In the genomic region with DNA sequence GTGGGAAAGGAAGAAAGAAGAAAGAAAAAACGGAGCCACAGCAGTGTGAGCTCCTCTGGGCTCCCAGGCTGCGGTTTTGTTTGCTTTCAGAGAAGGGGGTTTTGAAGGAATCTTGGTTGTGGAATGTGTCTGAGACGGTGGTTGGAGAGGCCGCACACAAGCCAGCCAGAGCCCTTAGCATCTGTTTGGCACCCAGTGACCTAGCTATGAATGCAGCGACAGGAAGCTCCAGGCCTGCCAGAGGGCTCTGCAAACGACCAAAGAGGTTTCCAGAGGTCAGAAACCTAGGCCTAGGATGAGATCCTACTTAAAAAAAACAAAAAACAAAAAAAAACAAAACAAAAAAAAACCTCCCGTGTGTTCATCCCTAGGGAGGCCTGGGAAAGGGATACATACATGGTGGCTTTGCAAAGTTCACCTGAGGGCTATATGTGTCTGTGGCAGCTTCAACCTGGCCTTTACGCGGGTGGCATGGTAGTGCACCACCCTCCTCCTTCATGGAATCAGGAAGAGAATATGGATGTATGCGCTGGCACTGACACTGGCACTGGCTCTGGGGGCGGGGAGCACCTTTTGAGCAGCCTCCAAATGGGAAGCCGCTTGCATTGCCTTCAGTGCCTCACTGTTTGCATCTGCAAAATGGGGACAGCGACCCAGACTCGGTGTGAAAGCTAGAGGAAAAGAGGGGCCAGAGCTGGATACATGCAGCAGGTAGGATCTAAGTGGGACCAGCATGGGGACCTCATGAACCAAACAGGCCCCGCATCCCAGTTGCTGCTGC, we compare ENCODE assay signal across 8 mouse cellular contexts. TPM values are rescaled to one million over a fixed set of nuclear protein-coding genes. Genes with fewer than 3 reads are reported as not detected.
DNase-seq lines count a peak whose midpoint lies in the region; ATAC-seq and TF ChIP-seq lines count a peak whose summit lies in the region.

No protein-coding gene starts in this region.

- peak overlapping the region; percentile 55 for H3K27ac ChIP-seq in liver, adult 2 months (replicated peaks; ENCODE audit: insufficient read depth, low read depth, low read length)
- no peak overlapping the region for H3K27ac ChIP-seq in liver, postnatal 0 days (ENCODE audit: low read depth)
- peak overlapping the region; percentile 80 for H3K27ac ChIP-seq in hindbrain, embryonic 15.5 days (replicated peaks)
- H3K27ac ChIP-seq in olfactory bulb, adult 2 months (ENCODE audit: insufficient read depth, low read depth, low read length) = peak overlapping the region; percentile 90

- H3K9ac ChIP-seq in liver, adult 2 months (ENCODE audit: low read depth, low read length) = no peak overlapping the region
- no peak overlapping the region for H3K9ac ChIP-seq in liver, postnatal 0 days (replicated peaks)
- no peak overlapping the region for H3K9ac ChIP-seq in hindbrain, embryonic 15.5 days

- no peak overlapping the region for H3K4me3 ChIP-seq in liver, adult 2 months (ENCODE audit: insufficient read depth, low read depth, low read length)
- no peak overlapping the region for H3K4me3 ChIP-seq in liver, postnatal 0 days (ENCODE audit: low read depth, low read length)
- H3K4me3 ChIP-seq in hindbrain, embryonic 15.5 days = no peak overlapping the region
- peak overlapping the region; percentile 3; the same call in 1 of the 2 replicates for H3K4me3 ChIP-seq in olfactory bulb, adult 2 months (ENCODE audit: insufficient read depth, low read depth, low read length)

- H3K27me3 ChIP-seq in liver, adult 2 months (ENCODE audit: control insufficient read depth, insufficient read depth, low read length) = no peaks in the 10 kb centered on the region
- no peaks in the 10 kb centered on the region for H3K27me3 ChIP-seq in liver, postnatal 0 days (ENCODE audit: insufficient read depth, low read length)
- no peaks in the 10 kb centered on the region for H3K27me3 ChIP-seq in hindbrain, embryonic 15.5 days

- WGBS in liver, adult 2 months = 73% methylated on average over 15 of the region's 15 CpGs
- WGBS in liver, postnatal 0 days (ENCODE audit: insufficient replicate concordance) = 74% methylated on average over 15 of the region's 15 CpGs
- WGBS in hindbrain, embryonic 15.5 days = 71% methylated on average over 15 of the region's 15 CpGs
- 29% methylated on average over 15 of the region's 15 CpGs for WGBS in olfactory bulb, adult 2 months

- peaks cover 33% of the 10 kb centered on the region for H3K36me3 ChIP-seq in liver, adult 2 months (ENCODE audit: control insufficient read depth, insufficient read depth, low read length)
- no peaks in the 10 kb centered on the region for H3K36me3 ChIP-seq in liver, postnatal 0 days (replicated peaks; ENCODE audit: insufficient read depth, low read length)
- peaks cover 13% of the 10 kb centered on the region for H3K36me3 ChIP-seq in hindbrain, embryonic 15.5 days

- no peak for TF ChIP-seq CTCF in liver, adult 2 months (IDR thresholded peaks at IDR 0.05; ENCODE audit: low read depth, low read length)
- no peak for TF ChIP-seq CTCF in liver, postnatal 0 days (IDR thresholded peaks at IDR 0.05; ENCODE audit: low read depth)
- no peak for TF ChIP-seq CTCF in olfactory bulb, adult 2 months (IDR thresholded peaks at IDR 0.05; ENCODE audit: insufficient read depth, low read depth, low read length)

- H3K4me2 ChIP-seq in liver, postnatal 0 days (ENCODE audit: low read depth, low read length) = no peak overlapping the region
- H3K4me2 ChIP-seq in hindbrain, embryonic 15.5 days = no peak overlapping the region; the same call in 1 of the 2 replicates

- TF ChIP-seq EP300 in liver, postnatal 0 days (IDR thresholded peaks at IDR 0.05; ENCODE audit: low read depth) = no peak

- peaks cover 16% of the 10 kb centered on the region for H3K4me1 ChIP-seq in liver, adult 2 months (ENCODE audit: control insufficient read depth, insufficient read depth, low read length)
- H3K4me1 ChIP-seq in liver, postnatal 0 days (ENCODE audit: insufficient read depth) = 0 out of 2 replicates have a peak, but pooled peaks cover 2% of the 10 kb centered on the region
- H3K4me1 ChIP-seq in hindbrain, embryonic 15.5 days (replicated peaks) = peaks cover 75% of the 10 kb centered on the region
- peaks cover 78% of the 10 kb centered on the region for H3K4me1 ChIP-seq in olfactory bulb, adult 2 months (ENCODE audit: control insufficient read depth, insufficient read depth, low read length)

- peaks cover 77% of the 10 kb centered on the region for H3K79me2 ChIP-seq in liver, adult 2 months (ENCODE audit: control insufficient read depth, insufficient read depth, low read length)

- DNase-seq in embryo, embryonic 11 days = peak; percentile 25
- no peak for DNase-seq in embryo, embryonic 10 days (ENCODE audit: low spot score)
- no peak for DNase-seq in liver, adult 2 months (ENCODE audit: extremely low read depth, low read depth, low spot score)
- DNase-seq in liver, postnatal 0 days = no peak
- DNase-seq in urinary bladder, postnatal 25 days (ENCODE audit: low spot score) = no peak

- no peaks in the 10 kb centered on the region for H3K9me3 ChIP-seq in liver, postnatal 0 days (ENCODE audit: low read length)
- H3K9me3 ChIP-seq in hindbrain, embryonic 15.5 days = no peaks in the 10 kb centered on the region

- no peak for ATAC-seq in liver, postnatal 0 days
- no peak for ATAC-seq in hindbrain, embryonic 15.5 days (ENCODE audit: low FRiP score, low read depth)
- ATAC-seq in megakaryocyte progenitor cell, adult 5-6 weeks (replicated peaks; ENCODE audit: poor library complexity) = no peak

- no peak for TF ChIP-seq POLR2A in liver, adult 2 months (IDR thresholded peaks at IDR 0.05; ENCODE audit: extremely low read depth, insufficient read depth, low read length)
- no peak for TF ChIP-seq POLR2A in olfactory bulb, adult 2 months (IDR thresholded peaks at IDR 0.05; ENCODE audit: insufficient read depth, low read depth, low read length)

RNA-seq across cellular contexts. Expression of a gene that starts 47.0 kb away (rescaled TPM):
- 184 and 206 TPM in 2 replicates for total RNA-seq in liver, adult 2 months (2014; rRNA removed)
- 36.2 and 39.8 TPM in 2 replicates for polyA plus RNA-seq in liver, adult 2 months (2012; rRNA removed)
- polyA plus RNA-seq in liver, postnatal 0 days (2015; fragmentation: Nextera tagmentation; extraction: Ambion mirVana) = 169 and 185 TPM in 2 replicates
- polyA plus RNA-seq in hindbrain, embryonic 15.5 days (2015; fragmentation: Nextera tagmentation; extraction: Ambion mirVana) = 1.6 and 2.1 TPM in 2 replicates
- not detected in 2 replicates for polyA plus RNA-seq in olfactory bulb, adult 2 months (2012; ENCODE audit: insufficient read depth, insufficient read length, low replicate concordance, missing spikeins)
- not detected in 2 replicates for total RNA-seq in megakaryocyte progenitor cell, adult 5-6 weeks (2015)
- not detected in 2 replicates for total RNA-seq in megakaryocyte progenitor cell, adult 5-6 weeks (2017)

Comparison
In these comparisons a context has a peak if more than half of its experiments do, and no peak if none do; other contexts are left out.
1. RNA of a gene that starts 47.0 kb away (polyA plus RNA-seq): 169 to 185 TPM in liver, postnatal 0 days and 36.2 to 39.8 TPM in liver, adult 2 months; 1.6 to 2.1 TPM in hindbrain, embryonic 15.5 days and not detected in olfactory bulb, adult 2 months; every median in the first group is over 10 times any median in the second.